Mouse (Mus musculus): Measurements from ENCODE around the gene Fgfr1op2. TPM values are rescaled to one million over a fixed set of nuclear protein-coding genes. Genes with fewer than 3 reads are reported as not detected.
A peak's percentile ranks its signal among the peaks of the same experiment; 100 is the strongest.

The Fgfr1op2 gene
- polyA plus RNA-seq, 1 experiment from 2014 or later: 37.9 TPM

DNA sequence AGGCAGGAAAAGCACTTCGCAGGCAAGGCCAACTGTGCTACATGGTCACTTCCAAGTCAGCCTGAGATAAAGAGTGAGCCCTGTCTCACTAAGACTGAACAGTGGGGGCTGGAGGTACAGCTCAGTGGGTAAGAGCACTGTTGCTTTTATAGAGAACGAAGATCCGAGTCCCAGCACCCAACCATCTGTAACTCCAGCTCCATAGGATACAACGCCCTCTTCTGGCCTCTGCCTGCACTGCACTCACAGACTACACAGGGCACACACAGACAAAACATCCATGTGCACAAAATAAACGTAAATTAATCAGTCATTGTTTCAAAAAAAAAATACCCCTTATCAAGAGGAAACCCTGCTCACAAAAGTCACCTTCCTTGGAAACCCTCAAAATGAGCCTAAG, 36.9 kb downstream of the Fgfr1op2 start:
- no peak overlapping the region for H3K9ac ChIP-seq (ENCODE audit: low read depth, low read length)
- H3K9me3 ChIP-seq (replicated peaks; ENCODE audit: control insufficient read depth, low read length, poor library complexity, severe bottlenecking): no peaks in the 10 kb centered on the region
- no peaks in the 10 kb centered on the region for H3K27me3 ChIP-seq (ENCODE audit: control insufficient read depth, insufficient read depth, low read depth, low read length)
- WGBS: 91% methylated on average over 5 of the region's 5 CpGs
- H3K27ac ChIP-seq (ENCODE audit: low read length): no peak overlapping the region
- no peaks in the 10 kb centered on the region for H3K4me1 ChIP-seq (ENCODE audit: control insufficient read depth, insufficient read depth, low read length)
- no peak overlapping the region for H3K4me2 ChIP-seq (ENCODE audit: low read length)
- H3K4me3 ChIP-seq (ENCODE audit: low read depth, low read length): no peak overlapping the region
- ATAC-seq: no peak
- peaks cover 21% of the 10 kb centered on the region for H3K36me3 ChIP-seq (ENCODE audit: control insufficient read depth, insufficient read depth, low read length)

DNA sequence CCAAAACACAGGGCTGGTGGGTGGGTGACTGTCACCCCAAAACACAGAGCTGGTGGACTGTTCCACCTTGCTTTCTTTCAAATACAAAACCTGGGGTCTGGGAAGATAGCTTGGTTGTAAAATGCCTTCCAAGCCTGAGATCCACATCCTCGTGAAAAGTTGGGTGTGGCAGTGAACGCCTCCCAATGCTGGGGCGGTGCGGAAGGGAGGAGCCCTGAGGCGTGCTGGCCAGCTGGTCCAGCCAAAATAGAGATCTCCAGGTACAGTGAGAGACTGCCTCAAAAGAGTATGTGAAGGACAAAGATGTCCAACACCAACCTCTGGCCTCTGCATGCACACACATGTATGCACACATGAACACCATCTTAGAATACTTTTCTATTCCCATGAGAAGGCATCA, 37.5 kb downstream of the Fgfr1op2 start:
- Histone ChIP-seq H3K4me3 (ENCODE audit: low read depth, low read length) (no peak overlapping the region), H3K27ac (ENCODE audit: low read length) (no peak overlapping the region), H3K27me3 (ENCODE audit: control insufficient read depth, insufficient read depth, low read depth, low read length) (no peaks in the 10 kb centered on the region), H3K4me2 (ENCODE audit: low read length) (no peak overlapping the region), H3K36me3 (ENCODE audit: control insufficient read depth, insufficient read depth, low read length) (peaks cover 15% of the 10 kb centered on the region), H3K9ac (ENCODE audit: low read depth, low read length) (no peak overlapping the region), H3K9me3 (replicated peaks; ENCODE audit: control insufficient read depth, low read length, poor library complexity, severe bottlenecking) (no peaks in the 10 kb centered on the region), H3K4me1 (ENCODE audit: control insufficient read depth, insufficient read depth, low read length) (no peaks in the 10 kb centered on the region)
- 95% methylated on average over 5 of the region's 5 CpGs for WGBS
- ATAC-seq: no peak

DNA sequence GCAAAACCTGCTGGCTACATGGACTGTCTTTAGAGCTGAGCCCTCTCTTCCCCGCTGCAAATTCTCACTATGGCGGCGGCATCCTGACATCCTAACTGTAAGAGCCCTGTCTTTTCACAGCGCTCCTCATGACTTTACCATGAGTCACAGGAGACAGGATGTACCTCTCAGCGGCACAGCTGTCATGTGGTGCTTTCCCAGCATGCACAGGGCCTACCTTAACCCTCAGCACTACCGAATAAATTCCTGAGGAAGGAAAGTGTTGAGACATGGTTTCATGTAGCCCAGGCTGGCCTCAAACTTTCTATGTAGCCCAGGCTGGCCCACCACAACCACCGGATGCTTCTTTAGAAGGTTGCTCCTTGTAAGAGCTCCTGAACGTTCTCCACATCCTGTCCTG, 38.9 kb downstream of the Fgfr1op2 start:
- 95% methylated on average over 8 of the region's 8 CpGs for WGBS
- no peaks in the 10 kb centered on the region for H3K9me3 ChIP-seq (replicated peaks; ENCODE audit: control insufficient read depth, low read length, poor library complexity, severe bottlenecking)
- H3K27ac ChIP-seq (ENCODE audit: low read length): no peak overlapping the region
- H3K27me3 ChIP-seq (ENCODE audit: control insufficient read depth, insufficient read depth, low read depth, low read length): no peaks in the 10 kb centered on the region
- H3K4me2 ChIP-seq (ENCODE audit: low read length): no peak overlapping the region
- no peak for ATAC-seq
- H3K9ac ChIP-seq (ENCODE audit: low read depth, low read length): no peak overlapping the region
- H3K4me3 ChIP-seq (ENCODE audit: low read depth, low read length): no peak overlapping the region
- H3K4me1 ChIP-seq (ENCODE audit: control insufficient read depth, insufficient read depth, low read length): no peaks in the 10 kb centered on the region
- peaks cover 13% of the 10 kb centered on the region for H3K36me3 ChIP-seq (ENCODE audit: control insufficient read depth, insufficient read depth, low read length)

DNA sequence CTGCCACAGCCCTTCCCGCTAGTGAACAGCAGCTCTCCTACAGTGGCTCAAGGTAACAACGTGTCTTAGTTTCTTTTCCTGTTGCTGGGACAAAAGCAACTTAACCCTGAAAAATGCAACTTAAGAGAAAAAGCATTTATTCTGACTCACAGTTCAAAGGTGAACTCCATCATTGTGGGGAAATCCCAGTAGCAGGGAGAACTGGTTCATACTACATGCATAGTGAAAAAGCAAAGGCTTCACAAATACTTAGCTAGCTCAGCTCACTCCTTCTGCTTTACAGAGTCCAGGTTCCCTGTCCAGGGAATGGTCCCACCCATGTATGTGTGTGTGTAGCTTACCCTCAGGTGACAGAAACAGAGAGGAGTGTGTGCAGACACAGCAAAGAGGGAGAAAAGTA, 39.7 kb downstream of the Fgfr1op2 start:
- no peak for ATAC-seq
- H3K36me3 ChIP-seq (ENCODE audit: control insufficient read depth, insufficient read depth, low read length): peaks cover 13% of the 10 kb centered on the region
- WGBS: 91% methylated on average over 2 of the region's 2 CpGs
- no peak overlapping the region for H3K4me3 ChIP-seq (ENCODE audit: low read depth, low read length)
- H3K4me2 ChIP-seq (ENCODE audit: low read length): no peak overlapping the region
- H3K9me3 ChIP-seq (replicated peaks; ENCODE audit: control insufficient read depth, low read length, poor library complexity, severe bottlenecking): no peaks in the 10 kb centered on the region
- H3K4me1 ChIP-seq (ENCODE audit: control insufficient read depth, insufficient read depth, low read length): no peaks in the 10 kb centered on the region
- H3K9ac ChIP-seq (ENCODE audit: low read depth, low read length): no peak overlapping the region
- H3K27me3 ChIP-seq (ENCODE audit: control insufficient read depth, insufficient read depth, low read depth, low read length): no peaks in the 10 kb centered on the region
- H3K27ac ChIP-seq (ENCODE audit: low read length): no peak overlapping the region

GRCm38 (mm10) chr6:146628123-146628522, 51.1 kb downstream of the Fgfr1op2 start:
- Histone ChIP-seq H3K27ac (ENCODE audit: low read length) (no peak overlapping the region), H3K4me2 (ENCODE audit: low read length) (no peak overlapping the region), H3K4me1 (ENCODE audit: control insufficient read depth, insufficient read depth, low read length) (peaks cover 8% of the 10 kb centered on the region), H3K36me3 (ENCODE audit: control insufficient read depth, insufficient read depth, low read length) (0 out of 2 replicates have a peak, but pooled peaks cover 2% of the 10 kb centered on the region), H3K9ac (ENCODE audit: low read depth, low read length) (no peak overlapping the region), H3K9me3 (replicated peaks; ENCODE audit: control insufficient read depth, low read length, poor library complexity, severe bottlenecking) (no peaks in the 10 kb centered on the region), H3K27me3 (ENCODE audit: control insufficient read depth, insufficient read depth, low read depth, low read length) (no peaks in the 10 kb centered on the region), H3K4me3 (ENCODE audit: low read depth, low read length) (no peak overlapping the region)
- 89% methylated on average over 2 of the region's 3 CpGs for WGBS
- ATAC-seq: peak; percentile 67; the same call in 1 of the 2 replicates

DNA sequence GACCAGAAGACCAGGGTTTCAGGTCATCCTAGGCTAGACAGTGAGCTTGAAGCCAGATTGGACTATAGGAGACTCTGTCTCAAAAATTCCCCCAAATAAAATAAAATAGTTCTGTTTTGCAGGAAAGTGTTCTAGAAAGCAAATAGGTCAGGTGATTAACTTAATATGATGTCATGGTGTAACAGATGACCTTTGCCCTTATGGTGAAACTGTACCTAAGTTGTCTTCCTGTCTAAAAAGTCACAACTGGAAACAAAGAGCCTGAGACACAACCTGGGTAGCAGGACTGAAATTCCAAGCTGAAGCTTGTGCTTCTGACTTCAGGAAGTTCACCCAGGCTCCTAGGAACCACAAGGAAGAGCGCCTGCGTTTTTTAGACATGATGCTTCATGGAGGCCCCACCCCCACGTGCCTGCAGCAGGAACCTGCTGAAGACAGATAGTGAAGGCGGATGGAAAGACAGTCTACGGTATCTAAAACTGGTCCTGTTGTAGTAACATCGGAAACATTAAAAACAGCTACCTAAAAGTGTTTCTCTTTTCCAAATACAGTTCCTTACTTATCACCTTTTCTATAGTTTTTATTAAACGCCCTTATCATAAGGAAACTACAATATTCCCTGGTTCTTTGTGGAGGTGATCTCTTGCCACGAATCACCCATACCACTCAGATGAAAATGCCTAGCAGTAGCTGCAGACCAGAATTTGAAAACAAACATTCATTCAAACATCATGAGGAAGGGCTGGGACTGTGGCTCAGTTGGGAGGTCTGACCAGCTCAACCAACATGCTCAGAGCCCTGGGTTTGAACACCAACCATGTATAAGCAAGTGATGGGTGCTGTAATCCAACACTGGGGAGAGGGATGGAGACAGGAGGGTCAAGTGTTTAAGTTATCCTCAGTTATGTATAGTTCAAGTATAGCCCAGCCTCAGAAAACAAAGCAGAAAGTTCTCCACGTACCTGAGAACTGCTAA, 53.1 kb downstream of the Fgfr1op2 start:
- Histone ChIP-seq H3K4me3 (ENCODE audit: low read depth, low read length) (no peak overlapping the region), H3K36me3 (ENCODE audit: control insufficient read depth, insufficient read depth, low read length) (no peaks in the 10 kb centered on the region), H3K4me2 (ENCODE audit: low read length) (no peak overlapping the region), H3K4me1 (ENCODE audit: control insufficient read depth, insufficient read depth, low read length) (peaks cover 13% of the 10 kb centered on the region), H3K9ac (ENCODE audit: low read depth, low read length) (no peak overlapping the region), H3K27me3 (ENCODE audit: control insufficient read depth, insufficient read depth, low read depth, low read length) (no peaks in the 10 kb centered on the region), H3K27ac (ENCODE audit: low read length) (no peak overlapping the region), H3K9me3 (replicated peaks; ENCODE audit: control insufficient read depth, low read length, poor library complexity, severe bottlenecking) (no peaks in the 10 kb centered on the region)
- 88% methylated on average over 9 of the region's 9 CpGs for WGBS
- ATAC-seq: no peak

- Histone ChIP-seq H3K9me3 (replicated peaks; ENCODE audit: control insufficient read depth, low read length, poor library complexity, severe bottlenecking) (no peaks in the 10 kb centered on the region), H3K27ac (ENCODE audit: low read length) (no peak overlapping the region), H3K4me2 (ENCODE audit: low read length) (no peak overlapping the region), H3K4me1 (ENCODE audit: control insufficient read depth, insufficient read depth, low read length) (peaks cover 13% of the 10 kb centered on the region), H3K9ac (ENCODE audit: low read depth, low read length) (no peak overlapping the region), H3K4me3 (ENCODE audit: low read depth, low read length) (no peak overlapping the region), H3K27me3 (ENCODE audit: control insufficient read depth, insufficient read depth, low read depth, low read length) (no peaks in the 10 kb centered on the region), H3K36me3 (ENCODE audit: control insufficient read depth, insufficient read depth, low read length) (no peaks in the 10 kb centered on the region)
- 83% methylated on average over 4 of the region's 4 CpGs for WGBS
- ATAC-seq: no peak
Observed at GRCm38 (mm10) chr6:146630961-146631360, 54.0 kb downstream of the Fgfr1op2 start.

- Histone ChIP-seq H3K9ac (ENCODE audit: low read depth, low read length) (no peak overlapping the region), H3K36me3 (ENCODE audit: control insufficient read depth, insufficient read depth, low read length) (no peaks in the 10 kb centered on the region), H3K27me3 (ENCODE audit: control insufficient read depth, insufficient read depth, low read depth, low read length) (no peaks in the 10 kb centered on the region), H3K9me3 (replicated peaks; ENCODE audit: control insufficient read depth, low read length, poor library complexity, severe bottlenecking) (no peaks in the 10 kb centered on the region), H3K27ac (ENCODE audit: low read length) (no peak overlapping the region), H3K4me3 (ENCODE audit: low read depth, low read length) (no peak overlapping the region), H3K4me1 (ENCODE audit: control insufficient read depth, insufficient read depth, low read length) (peaks cover 13% of the 10 kb centered on the region), H3K4me2 (ENCODE audit: low read length) (no peak overlapping the region)
- ATAC-seq: no peak
- WGBS: 76% methylated on average over 8 of the region's 8 CpGs
Observed at GRCm38 (mm10) chr6:146631847-146632246, 54.8 kb downstream of the Fgfr1op2 start.

- Histone ChIP-seq H3K27me3 (ENCODE audit: control insufficient read depth, insufficient read depth, low read depth, low read length) (no peaks in the 10 kb centered on the region), H3K4me3 (ENCODE audit: low read depth, low read length) (no peak overlapping the region), H3K4me2 (ENCODE audit: low read length) (no peak overlapping the region), H3K9me3 (replicated peaks; ENCODE audit: control insufficient read depth, low read length, poor library complexity, severe bottlenecking) (no peaks in the 10 kb centered on the region), H3K4me1 (ENCODE audit: control insufficient read depth, insufficient read depth, low read length) (peaks cover 13% of the 10 kb centered on the region), H3K36me3 (ENCODE audit: control insufficient read depth, insufficient read depth, low read length) (no peaks in the 10 kb centered on the region), H3K27ac (ENCODE audit: low read length) (no peak overlapping the region), H3K9ac (ENCODE audit: low read depth, low read length) (no peak overlapping the region)
- 84% methylated on average over 9 of the region's 9 CpGs for WGBS
- no peak for ATAC-seq
Observed at GRCm38 (mm10) chr6:146632403-146632802, 55.4 kb downstream of the Fgfr1op2 start.

Data from midbrain, embryonic 16.5 days (tissue).